Mouse (Mus musculus) limb, embryonic 12.5 days (tissue): ENCODE data around the gene G430095P16Rik. TPM values are rescaled to one million over a fixed set of nuclear protein-coding genes. Genes with fewer than 3 reads are reported as not detected.

ENCODE experiments used
- ATAC-seq: fragments of 200-750 bp; cut with Nextera tagmentation; 2 replicates; pipeline ENCODE4 v1.8.0; 2017; ENCODE audit warnings: low read depth, moderate TSS enrichment; ENCODE audit not compliant: insufficient number of reproducible peaks, insufficient read depth, low FRiP score, low TSS enrichment
- H3K27ac ChIP-seq: fragments of 300-500 bp; sonication (generic); 2 replicates; pipeline ENCODE4 v1.5.1; 2016; ENCODE audit warnings: mild to moderate bottlenecking, moderate library complexity
- H3K27me3 ChIP-seq: fragments of 300-500 bp; sonication (generic); 2 replicates; pipeline ENCODE4 v1.6.1; 2016; ENCODE audit warnings: mild to moderate bottlenecking, moderate library complexity
- H3K36me3 ChIP-seq: fragments of 300-500 bp; sonication (generic); 2 replicates; pipeline ENCODE4 v1.6.1; 2016; ENCODE audit warnings: mild to moderate bottlenecking, moderate library complexity
- H3K4me1 ChIP-seq: fragments of 300-500 bp; sonication (generic); replicated peaks from 2 replicates; pipeline ENCODE4 v1.6.1; 2016
- H3K4me2 ChIP-seq: fragments of 300-500 bp; sonication (generic); 2 replicates; pipeline ENCODE4 v1.6.1; 2016; ENCODE audit warnings: mild to moderate bottlenecking, moderate library complexity
- H3K4me3 ChIP-seq: fragments of 300-500 bp; sonication (generic); replicated peaks from 2 replicates; pipeline ENCODE4 v1.5.1; 2016; ENCODE audit warnings: mild to moderate bottlenecking
- H3K9ac ChIP-seq: fragments of 300-500 bp; sonication (generic); replicated peaks from 2 replicates; pipeline ENCODE4 v1.6.1; 2016; ENCODE audit warnings: mild to moderate bottlenecking, moderate library complexity
- H3K9me3 ChIP-seq: fragments of 300-500 bp; sonication (generic); 2 replicates; pipeline ENCODE4 v1.6.1; 2016; ENCODE audit warnings: mild to moderate bottlenecking, moderate library complexity
- WGBS: fragments of 180-500 bp; shearing (Covaris S2); methylation state at CpG from one replicate; pipeline ENCODE4 v1.1.7; 2016; 5-methylcytosine and 5-hydroxymethylcytosine counted together
- polyA plus RNA-seq: library from polyadenylated mRNA; unstranded; fragments of >200 nt; fragmentation: Nextera tagmentation; extraction: Ambion mirVana; gene quantifications from 2 replicates; pipeline ENCODE4 v1.2.1, GENCODE M21; 2016

G430095P16Rik gene
- polyA plus RNA-seq, 1 experiment from 2014 or later: 11.8 TPM

GRCm38 (mm10) chr8:84743517-84744420 is 21.0 kb downstream of the G430095P16Rik start:
- Histone ChIP-seq H3K4me1 (peaks cover 98% of the 10 kb centered on the region), H3K4me2 (peak overlapping the region; percentile 54), H3K27ac (peak overlapping the region; percentile 100), H3K36me3 (0 out of 2 replicates have a peak, but pooled peaks cover 4% of the 10 kb centered on the region), H3K9ac (peak overlapping the region; percentile 31), H3K27me3 (peaks cover 32% of the 10 kb centered on the region), H3K4me3 (peak overlapping the region; percentile 19), H3K9me3 (no peaks in the 10 kb centered on the region)
- WGBS: 5% methylated on average over 16 of the region's 17 CpGs
- peak; percentile 23; the same call in 1 of the 2 replicates for ATAC-seq

GRCm38 (mm10) chr8:84745032-84745925 is 22.5 kb downstream of the G430095P16Rik start:
- Histone ChIP-seq H3K27me3 (peaks cover 37% of the 10 kb centered on the region; the same call in 1 of the 2 replicates), H3K9ac (peak overlapping the region; percentile 31; the same call in 1 of the 2 replicates), H3K4me3 (peak overlapping the region; percentile 7; the same call in 1 of the 2 replicates), H3K4me2 (peak overlapping the region; percentile 54), H3K27ac (peak overlapping the region; percentile 100), H3K9me3 (no peaks in the 10 kb centered on the region), H3K4me1 (peaks cover 98% of the 10 kb centered on the region), H3K36me3 (0 out of 2 replicates have a peak, but pooled peaks cover 8% of the 10 kb centered on the region)
- no peak for ATAC-seq
- WGBS: 4% methylated on average over 17 of the region's 17 CpGs

GRCm38 (mm10) chr8:84749519-84749918 is 26.7 kb downstream of the G430095P16Rik start:
- no peak overlapping the region for H3K4me3 ChIP-seq
- H3K36me3 ChIP-seq: peaks cover 31% of the 10 kb centered on the region; the same call in 1 of the 2 replicates
- H3K27ac ChIP-seq: peak overlapping the region; percentile 86
- peaks cover 86% of the 10 kb centered on the region for H3K4me1 ChIP-seq
- no peak for ATAC-seq
- WGBS: 61% methylated on average over 16 of the region's 16 CpGs
- peak overlapping the region; percentile 25; the same call in 1 of the 2 replicates for H3K4me2 ChIP-seq
- H3K9me3 ChIP-seq: no peaks in the 10 kb centered on the region
- peak overlapping the region; percentile 34 for H3K9ac ChIP-seq
- peaks cover 63% of the 10 kb centered on the region for H3K27me3 ChIP-seq

- WGBS: 71% methylated on average over 6 of the region's 6 CpGs
Observed at GRCm38 (mm10) chr8:84752734-84753582, 30.2 kb downstream of the G430095P16Rik start.

GRCm38 (mm10) chr8:84757501-84757900 is 34.7 kb downstream of the G430095P16Rik start:
- Histone ChIP-seq H3K4me2 (peak overlapping the region; percentile 15; the same call in 1 of the 2 replicates), H3K4me3 (no peak overlapping the region), H3K4me1 (peaks cover 45% of the 10 kb centered on the region), H3K9me3 (no peaks in the 10 kb centered on the region), H3K27ac (peak overlapping the region; percentile 29; the same call in 1 of the 2 replicates), H3K9ac (no peak overlapping the region), H3K36me3 (peaks cover 56% of the 10 kb centered on the region), H3K27me3 (peaks cover 68% of the 10 kb centered on the region)
- no peak for ATAC-seq
- 21% methylated on average over 5 of the region's 5 CpGs for WGBS

More at GRCm38 (mm10) chr8:84752734-84753582, 30.2 kb downstream of the G430095P16Rik start:
- Histone ChIP-seq H3K27me3 (peaks cover 69% of the 10 kb centered on the region), H3K4me2 (no peak overlapping the region), H3K27ac (no peak overlapping the region), H3K36me3 (peaks cover 45% of the 10 kb centered on the region), H3K4me1 (peaks cover 64% of the 10 kb centered on the region), H3K9ac (0 out of 2 replicates have a peak overlapping the region, but pooled peaks have one; percentile 40), H3K4me3 (no peak overlapping the region), H3K9me3 (no peaks in the 10 kb centered on the region)
- ATAC-seq: no peak

- Histone ChIP-seq H3K36me3 (peaks cover 58% of the 10 kb centered on the region), H3K4me2 (no peak overlapping the region), H3K4me1 (peaks cover 37% of the 10 kb centered on the region), H3K27ac (no peak overlapping the region), H3K9me3 (no peaks in the 10 kb centered on the region), H3K9ac (no peak overlapping the region), H3K27me3 (peaks cover 67% of the 10 kb centered on the region), H3K4me3 (no peak overlapping the region)
- ATAC-seq: no peak
- WGBS: 90% methylated on average over 3 of the region's 3 CpGs
Observed at GRCm38 (mm10) chr8:84758308-84758707, 35.5 kb downstream of the G430095P16Rik start.

- no peak overlapping the region for H3K27ac ChIP-seq
- no peak overlapping the region for H3K4me2 ChIP-seq
- WGBS: 62% methylated on average over 7 of the region's 7 CpGs
- no peak overlapping the region for H3K9ac ChIP-seq
- H3K4me1 ChIP-seq: peaks cover 37% of the 10 kb centered on the region
- H3K4me3 ChIP-seq: no peak overlapping the region
- peaks cover 57% of the 10 kb centered on the region for H3K36me3 ChIP-seq
- no peak for ATAC-seq
- peaks cover 66% of the 10 kb centered on the region for H3K27me3 ChIP-seq
- H3K9me3 ChIP-seq: no peaks in the 10 kb centered on the region
Observed at GRCm38 (mm10) chr8:84759126-84759525, 36.3 kb downstream of the G430095P16Rik start.

GRCm38 (mm10) chr8:84759718-84760117 is 36.9 kb downstream of the G430095P16Rik start:
- H3K36me3 ChIP-seq: peaks cover 63% of the 10 kb centered on the region

GRCm38 (mm10) chr8:84760405-84760805 is 37.6 kb downstream of the G430095P16Rik start:
- H3K36me3 ChIP-seq: peaks cover 66% of the 10 kb centered on the region
- H3K4me2 ChIP-seq: no peak overlapping the region
- H3K27ac ChIP-seq: no peak overlapping the region
- no peak for ATAC-seq
- peaks cover 72% of the 10 kb centered on the region for H3K27me3 ChIP-seq
- H3K9me3 ChIP-seq: no peaks in the 10 kb centered on the region
- peaks cover 47% of the 10 kb centered on the region for H3K4me1 ChIP-seq
- no peak overlapping the region for H3K4me3 ChIP-seq
- H3K9ac ChIP-seq: no peak overlapping the region
- 50% methylated on average over 7 of the region's 7 CpGs for WGBS

More at GRCm38 (mm10) chr8:84759718-84760117, 36.9 kb downstream of the G430095P16Rik start:
- peaks cover 66% of the 10 kb centered on the region for H3K27me3 ChIP-seq
- H3K4me2 ChIP-seq: no peak overlapping the region
- ATAC-seq: no peak
- no peaks in the 10 kb centered on the region for H3K9me3 ChIP-seq
- no peak overlapping the region for H3K9ac ChIP-seq
- H3K27ac ChIP-seq: no peak overlapping the region
- H3K4me1 ChIP-seq: peaks cover 40% of the 10 kb centered on the region
- WGBS: 91% methylated on average over 10 of the region's 10 CpGs
- no peak overlapping the region for H3K4me3 ChIP-seq

GRCm38 (mm10) chr8:84760901-84761300 is 38.1 kb downstream of the G430095P16Rik start:
- H3K9ac ChIP-seq: no peak overlapping the region
- no peak overlapping the region for H3K27ac ChIP-seq
- peaks cover 71% of the 10 kb centered on the region for H3K27me3 ChIP-seq
- H3K4me2 ChIP-seq: no peak overlapping the region
- H3K4me1 ChIP-seq: peaks cover 49% of the 10 kb centered on the region
- 33% methylated on average over 2 of the region's 2 CpGs for WGBS
- peaks cover 61% of the 10 kb centered on the region for H3K36me3 ChIP-seq
- no peak overlapping the region for H3K4me3 ChIP-seq
- H3K9me3 ChIP-seq: no peaks in the 10 kb centered on the region
- ATAC-seq: 0 out of 2 replicates have a peak, but pooled peaks have one; percentile 12
